Mouse (Mus musculus): ENCODE measurements at regions not wholly inside any gene's neighbourhood (a gene's known extent, or its start where the extent isn't known, plus 50 kb on each side); places are given as distances from the start of the nearest gene placed in this dataset.

- DNase-seq = no peak
- intact Hi-C loops (cut with DNase I) = no loop called here
Measured at GRCm38 (mm10) chr3:102574320-102574719, 104.6 kb downstream of the Ngf start.

DNA sequence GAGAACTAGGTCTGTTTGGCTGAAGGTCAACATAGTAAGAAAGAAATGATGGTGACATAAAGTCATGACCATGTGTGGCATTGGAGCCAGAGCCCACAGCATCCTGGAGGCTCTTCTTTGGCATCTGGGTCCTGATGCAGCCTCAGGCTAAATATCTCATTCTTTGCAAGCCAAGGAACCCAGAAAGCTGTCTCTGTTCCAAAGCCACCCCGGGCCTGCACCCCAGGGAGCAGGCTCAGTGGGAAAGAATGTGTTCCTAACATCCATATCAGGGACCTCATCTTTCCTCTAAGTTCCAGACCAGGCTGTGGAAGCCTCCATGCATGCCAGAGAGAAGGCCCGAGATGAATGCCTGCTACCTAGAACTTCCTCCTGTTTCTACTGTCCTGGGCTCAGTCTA is 107.2 kb downstream of the Ngf start:
- intact Hi-C loops (cut with DNase I) = no loop called here
- DNase-seq = no peak

GRCm38 (mm10) chr3:102581830-102582229 is 112.1 kb downstream of the Ngf start:
- intact Hi-C loops (cut with DNase I) = no loop called here

DNA sequence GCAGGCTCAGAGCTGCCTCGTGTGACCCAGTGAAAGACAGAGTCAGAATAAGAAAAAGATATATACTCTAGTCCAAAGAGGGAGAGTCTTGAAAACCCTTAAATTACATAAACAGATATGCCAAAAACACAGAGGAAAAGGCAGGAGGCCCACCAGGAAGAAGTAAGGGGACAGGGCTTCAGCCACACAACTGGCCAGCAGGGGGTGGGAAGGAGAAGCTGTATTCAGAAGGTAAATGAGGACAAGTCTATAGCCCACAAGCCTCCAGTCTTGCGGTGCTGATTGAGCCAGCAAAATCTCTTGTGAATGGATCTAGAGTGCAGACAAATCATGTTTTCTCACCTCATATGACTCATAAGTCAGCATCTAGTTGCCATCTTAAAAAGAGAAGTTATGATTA is 115.4 kb downstream of the Ngf start:
- intact Hi-C loops (cut with DNase I) = no loop called here

More at GRCm38 (mm10) chr3:102581830-102582229, 112.1 kb downstream of the Ngf start:
- DNase-seq = no peak

GRCm38 (mm10) chr3:102586221-102586620 is 116.5 kb downstream of the Ngf start:
- intact Hi-C loops (cut with DNase I) = no loop called here
- DNase-seq = no peak

More for the DNA sequence above, 115.4 kb downstream of the Ngf start:
- no peak for DNase-seq

GRCm38 (mm10) chr3:102592041-102592440 is 122.3 kb downstream of the Ngf start:
- intact Hi-C loops (cut with DNase I) = no loop called here

DNA sequence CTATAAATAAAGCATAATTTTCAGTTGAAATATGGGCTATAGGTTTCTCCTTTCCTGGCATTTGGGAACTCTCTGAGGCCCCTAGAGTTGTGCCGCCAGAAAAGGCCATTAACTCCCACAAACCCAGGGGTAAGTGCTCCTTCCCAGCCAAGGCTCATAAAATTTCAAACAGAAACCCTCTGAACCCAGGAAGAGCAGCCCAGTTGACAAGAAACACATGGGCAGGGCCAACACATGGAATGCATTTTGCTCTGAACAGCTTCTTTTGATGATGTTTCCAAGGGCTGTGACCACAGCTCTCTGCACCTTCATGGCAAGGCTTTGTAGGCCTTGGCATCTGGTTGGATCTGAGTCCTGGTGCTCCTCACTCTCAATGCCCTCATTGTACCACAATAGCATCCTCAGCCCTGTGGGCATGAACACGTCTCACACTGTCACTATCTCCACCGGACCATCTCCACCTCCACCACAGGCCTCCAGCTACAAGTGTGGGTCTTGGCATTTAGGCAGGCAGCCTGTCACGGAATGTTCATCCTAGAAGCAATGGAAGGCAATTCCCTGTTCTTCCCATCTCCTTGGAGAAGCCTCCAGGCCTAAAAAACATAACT is 127.3 kb downstream of the Ngf start:
- intact Hi-C loops (cut with DNase I) = no loop called here

More at GRCm38 (mm10) chr3:102592041-102592440, 122.3 kb downstream of the Ngf start:
- peak; percentile 37 for DNase-seq

DNA sequence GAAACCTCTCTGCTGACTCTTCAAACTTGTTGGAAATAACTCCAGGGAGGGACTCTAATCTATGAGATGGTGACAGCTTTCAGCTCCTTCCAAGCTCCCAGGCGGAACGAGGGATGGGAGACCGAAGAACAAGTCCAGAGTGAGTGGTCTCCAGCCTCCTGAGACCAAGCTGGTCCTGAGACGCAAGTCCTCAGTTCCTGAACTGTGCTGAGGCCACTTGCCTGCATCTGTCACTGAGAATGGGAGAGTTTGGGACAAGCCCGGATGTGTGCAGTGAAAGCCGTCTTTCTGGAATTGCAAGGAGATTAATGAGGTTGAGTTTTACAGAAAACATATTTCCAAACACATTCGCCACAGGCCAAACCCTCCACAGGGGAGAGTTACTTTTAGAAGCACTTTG is 129.3 kb downstream of the Ngf start:
- intact Hi-C loops (cut with DNase I) = no loop called here
- DNase-seq = no peak

More for the DNA sequence above, 127.3 kb downstream of the Ngf start:
- DNase-seq = no peak

DNA sequence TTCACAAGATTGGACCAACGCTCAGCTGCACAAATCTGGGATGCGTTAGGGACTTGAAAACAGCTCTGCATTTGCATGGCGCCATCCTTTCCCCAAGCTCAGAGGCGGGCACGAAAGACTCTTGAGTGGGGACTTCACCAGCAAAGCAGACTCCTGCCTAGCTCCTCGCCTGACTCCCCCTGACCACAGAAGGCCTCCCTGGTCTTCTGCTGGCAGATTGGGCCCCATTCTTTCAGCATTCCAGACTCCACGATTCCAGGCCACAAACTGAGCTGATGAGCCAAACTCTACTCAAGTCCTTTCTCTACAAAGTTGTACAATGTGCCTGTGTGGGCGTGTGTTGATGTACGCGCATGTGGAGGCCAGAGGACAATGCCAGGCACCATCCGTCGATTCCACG is 131.6 kb upstream of the Tspan2 start:
- no peak for DNase-seq
- intact Hi-C loops (cut with DNase I) = no loop called here

GRCm38 (mm10) chr3:102605284-102605683 is 129.0 kb upstream of the Tspan2 start:
- DNase-seq = no peak
- intact Hi-C loops (cut with DNase I) = no loop called here

DNA sequence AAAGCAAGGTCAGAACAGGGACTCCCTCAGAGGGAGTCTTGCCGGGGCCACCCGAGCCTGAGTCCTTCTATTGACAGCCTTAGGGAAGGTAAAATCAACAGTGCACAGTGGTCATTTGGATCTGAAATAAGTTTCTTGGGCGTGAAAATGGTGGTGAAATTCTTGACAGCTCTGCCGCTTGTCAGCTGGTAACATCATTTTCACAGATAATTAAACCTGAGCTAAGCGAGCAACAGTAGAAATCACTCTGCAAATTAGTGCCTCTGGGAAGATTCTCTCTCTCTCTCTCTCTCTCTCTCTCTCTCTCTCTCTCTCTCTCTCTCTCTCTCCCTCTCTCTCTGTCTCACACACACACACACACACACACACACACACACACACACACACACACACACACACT is 123.4 kb upstream of the Tspan2 start:
- DNase-seq = no peak

GRCm38 (mm10) chr3:102611398-102612366 is 122.6 kb upstream of the Tspan2 start:
- peak; percentile 66 for DNase-seq

More for the DNA sequence above, 123.4 kb upstream of the Tspan2 start:
- intact Hi-C loops (cut with DNase I) = no loop called here

GRCm38 (mm10) chr3:102619666-102620377 is 114.5 kb upstream of the Tspan2 start:
- intact Hi-C loops (cut with DNase I) = no loop called here
- DNase-seq = no peak

More at GRCm38 (mm10) chr3:102611398-102612366, 122.6 kb upstream of the Tspan2 start:
- intact Hi-C loops (cut with DNase I) = no loop called here

- no peak for DNase-seq
- intact Hi-C loops (cut with DNase I) = no loop called here
Measured at GRCm38 (mm10) chr3:102636076-102636475, 98.3 kb upstream of the Tspan2 start.

DNA sequence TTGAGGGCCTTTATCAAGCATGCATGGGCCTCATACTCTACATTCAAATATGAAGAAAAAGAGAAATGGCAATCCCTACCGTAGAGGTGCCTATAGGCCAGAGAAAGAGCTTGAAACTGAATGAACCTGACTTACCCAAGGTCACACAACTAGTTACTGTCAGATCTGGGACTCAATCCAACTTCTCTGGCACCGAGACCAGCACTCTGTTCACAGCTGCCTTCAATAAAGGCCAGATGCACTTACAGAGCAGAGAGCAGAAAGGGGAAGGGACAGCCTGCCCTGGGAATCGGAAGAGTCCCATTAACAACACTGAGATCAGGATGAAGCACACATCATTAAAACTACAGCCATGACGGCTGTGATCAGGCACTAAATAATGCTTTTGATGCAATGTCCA is 97.7 kb upstream of the Tspan2 start:
- intact Hi-C loops (cut with DNase I) = no loop called here
- DNase-seq = no peak

DNA sequence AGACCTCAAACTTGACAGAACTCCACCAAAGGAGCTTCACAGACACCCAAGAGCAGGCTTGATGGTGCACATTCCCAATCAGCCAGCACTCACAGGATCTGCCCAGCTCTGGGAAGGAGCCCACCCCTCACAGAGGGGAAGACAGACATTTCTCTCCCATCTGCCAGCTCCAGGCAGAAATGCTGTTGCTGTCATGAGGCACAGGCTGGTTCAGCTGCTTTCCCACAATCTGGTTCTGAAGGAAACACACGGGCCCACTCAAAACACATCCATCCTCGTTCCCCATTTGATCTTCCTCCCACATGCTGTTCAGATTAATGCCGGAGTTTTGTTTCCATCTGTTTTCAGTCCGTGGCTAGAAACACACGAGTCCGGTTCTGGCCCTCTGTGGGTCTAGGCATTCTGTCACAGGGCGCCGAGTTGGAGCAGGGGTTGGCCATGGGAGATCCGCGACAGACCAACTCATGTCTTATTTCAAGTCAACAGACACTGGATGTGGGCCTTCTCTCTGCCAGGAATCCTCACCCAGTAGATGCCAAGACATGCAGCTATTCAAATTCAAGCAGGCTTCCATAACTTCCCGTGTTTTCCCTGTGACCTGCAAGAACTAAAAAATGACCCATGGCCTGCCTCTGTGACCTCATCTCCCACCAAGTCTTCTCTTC is 89.9 kb upstream of the Tspan2 start:
- peak; percentile 8 for DNase-seq

DNA sequence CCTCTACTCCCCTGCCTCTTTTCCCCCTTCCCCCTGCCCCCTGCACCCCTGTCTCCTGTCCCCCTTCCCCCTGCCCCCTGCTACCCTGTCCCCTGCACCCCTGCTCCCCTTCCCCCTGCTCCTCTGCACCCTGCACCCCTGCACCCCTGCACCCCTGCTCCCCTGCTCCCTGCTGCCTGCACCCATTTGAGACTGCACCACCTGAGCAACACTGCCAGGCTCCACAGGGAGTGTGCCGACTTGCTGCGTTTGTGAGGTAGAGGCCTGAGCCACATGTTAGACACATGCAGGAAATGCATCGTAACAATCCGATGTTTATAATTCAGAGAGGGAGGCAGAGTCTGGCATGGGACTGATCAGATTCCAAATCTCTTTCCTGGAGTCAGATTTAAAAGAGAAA is 85.9 kb upstream of the Tspan2 start:
- intact Hi-C loops (cut with DNase I) = no loop called here

More for the DNA sequence above, 89.9 kb upstream of the Tspan2 start:
- intact Hi-C loops (cut with DNase I) = no loop called here

DNA sequence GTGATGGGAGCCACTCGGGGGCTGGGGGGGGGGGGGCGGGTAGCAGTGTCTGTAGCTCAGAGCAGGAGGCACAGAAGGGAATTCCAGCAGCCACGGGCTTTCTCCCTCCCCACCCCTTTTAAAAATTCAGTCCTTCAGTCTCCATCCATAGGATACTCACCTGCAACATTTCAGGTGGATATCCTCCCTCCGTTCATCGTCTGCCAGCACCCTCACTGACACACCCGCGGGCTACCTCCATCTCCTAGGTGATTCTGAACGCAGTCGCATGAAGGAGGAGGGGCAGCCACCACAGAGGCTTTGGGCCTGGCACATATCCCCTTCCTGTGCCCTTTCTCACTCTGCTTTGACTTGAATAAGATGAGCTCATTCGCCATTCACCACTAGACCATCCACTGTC is 79.4 kb upstream of the Tspan2 start:
- DNase-seq = no peak
- intact Hi-C loops (cut with DNase I) = no loop called here

More for the DNA sequence above, 85.9 kb upstream of the Tspan2 start:
- no peak for DNase-seq

DNA sequence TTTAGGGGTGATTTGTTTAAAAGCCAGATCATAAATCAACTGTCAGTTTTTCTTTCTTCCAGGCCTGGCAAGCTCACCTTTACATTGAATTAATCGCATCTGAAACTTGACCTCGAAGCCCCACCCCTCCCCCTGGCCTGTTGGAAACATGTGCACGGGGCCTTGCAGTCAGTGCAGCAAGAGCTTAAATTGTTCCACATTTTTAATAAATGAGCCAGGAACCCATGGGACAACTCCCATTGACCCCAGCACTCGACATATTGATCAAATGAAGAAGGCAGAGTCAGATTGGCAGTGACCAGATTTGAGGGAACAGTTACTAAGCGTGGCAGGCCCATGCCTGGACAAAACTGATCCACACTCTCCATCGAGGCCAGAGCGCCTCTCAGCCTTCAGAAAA is 77.2 kb upstream of the Tspan2 start:
- DNase-seq = no peak
- intact Hi-C loops (cut with DNase I) = no loop called here

DNA sequence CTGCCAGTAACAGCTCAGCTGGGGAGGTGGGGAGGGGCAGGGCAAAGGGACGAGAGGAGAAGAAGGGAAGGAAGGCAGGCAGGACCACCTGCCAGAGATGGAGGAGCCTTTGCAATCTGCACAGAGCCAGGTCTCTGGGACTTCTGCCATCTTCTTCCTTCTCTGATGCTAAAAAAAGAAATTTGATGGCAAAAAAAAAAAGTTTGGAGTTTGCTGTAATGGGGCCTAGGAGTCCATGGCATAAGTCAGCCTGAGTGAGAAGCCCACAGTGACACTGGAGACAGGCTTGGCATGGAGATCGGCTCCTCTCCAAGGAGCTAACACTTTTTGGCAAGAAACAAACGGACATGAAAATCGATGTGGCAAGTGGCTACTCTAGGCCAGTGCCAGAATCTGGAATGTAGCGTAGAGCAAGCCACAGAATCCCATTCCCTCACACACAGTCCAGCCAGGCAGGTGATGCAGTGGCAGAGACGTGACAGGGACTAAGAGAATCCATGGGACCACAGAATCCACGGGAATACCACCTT is 76.7 kb upstream of the Tspan2 start:
- peak; percentile 39 for DNase-seq

More for the DNA sequence above, 76.7 kb upstream of the Tspan2 start:
- intact Hi-C loops (cut with DNase I) = no loop called here
